Mouse (Mus musculus): ENCODE results near the gene Cmtm7.

The Cmtm7 gene

DNA sequence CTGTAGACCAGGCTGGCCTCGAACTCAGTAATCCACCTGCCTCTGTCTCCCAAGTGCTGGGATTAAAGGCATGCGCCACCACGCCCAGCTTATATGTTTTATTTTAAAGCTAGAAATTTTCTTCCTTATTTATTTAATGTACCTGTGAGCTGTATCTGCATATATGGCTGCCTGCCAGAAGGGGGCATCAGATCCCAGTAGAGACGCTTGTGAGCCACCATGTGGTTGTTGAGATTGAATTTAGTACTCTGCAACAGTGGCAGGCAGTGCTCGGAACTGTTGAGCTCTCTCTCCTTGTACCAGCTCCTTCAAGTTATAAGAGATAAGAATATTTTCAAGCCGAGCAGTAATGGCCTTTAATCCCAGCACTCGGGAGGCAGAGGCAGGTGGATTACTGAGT lies 71.3 kb downstream of the Cmtm7 start:
- no peak for DNase-seq

GRCm38 (mm10) chr9:114707805-114708204 lies 73.9 kb downstream of the Cmtm7 start:
- DNase-seq, result no peak

Data from lung, adult 18-20 months (tissue).